Mouse (Mus musculus) forebrain, embryonic 11.5 days (tissue): Measurements from ENCODE around the gene Pramef6. TPM values are rescaled to one million over a fixed set of nuclear protein-coding genes. Genes with fewer than 3 reads are reported as not detected.
"Not testable (repeated sequence)": the region's sequence is repeated elsewhere in the genome, so short reads cannot be mapped to it uniquely, and the experiment has no call there.

Experiments used
- ATAC-seq: fragments of 200-750 bp; cut with Nextera tagmentation; replicated peaks from 2 replicates; pipeline ENCODE4 v1.8.0; 2017; ENCODE audit warnings: moderate TSS enrichment; ENCODE audit not compliant: low FRiP score
- DNase-seq: peaks from one replicate; pipeline ENCODE4 v3.0.0-alpha.2; 2017; ENCODE audit warnings: low spot score
- H3K27ac ChIP-seq: fragments of 300-500 bp; sonication (generic); 2 replicates; pipeline ENCODE4 v1.5.1; 2014; ENCODE audit warnings: low read depth, low read length
- H3K27me3 ChIP-seq: fragments of 300-500 bp; sonication (generic); 2 replicates; pipeline ENCODE4 v1.6.1; 2014; ENCODE audit warnings: mild to moderate bottlenecking, low read length, mixed read lengths; ENCODE audit not compliant: control insufficient read depth, insufficient read depth
- H3K36me3 ChIP-seq: fragments of 300-500 bp; sonication (generic); 2 replicates; pipeline ENCODE4 v1.6.1; 2014; ENCODE audit warnings: mild to moderate bottlenecking, low read length, moderate library complexity, mixed read lengths; ENCODE audit not compliant: control insufficient read depth, insufficient read depth
- H3K4me1 ChIP-seq: fragments of 300-500 bp; sonication (generic); replicated peaks from 2 replicates; pipeline ENCODE4 v1.6.1; 2014; ENCODE audit warnings: low read length, mixed read lengths; ENCODE audit not compliant: control insufficient read depth, insufficient read depth
- H3K4me2 ChIP-seq: fragments of 300-500 bp; sonication (generic); 2 replicates; pipeline ENCODE4 v1.6.1; 2014; ENCODE audit warnings: low read depth, mild to moderate bottlenecking, low read length, moderate library complexity, mixed read lengths; ENCODE audit not compliant: severe bottlenecking
- H3K4me3 ChIP-seq: fragments of 300-500 bp; sonication (generic); 2 replicates; pipeline ENCODE4 v1.5.1; 2014; ENCODE audit warnings: low read depth, low read length
- H3K9ac ChIP-seq: fragments of 300-500 bp; sonication (generic); 2 replicates; pipeline ENCODE4 v1.6.1; 2014; ENCODE audit warnings: low read length
- H3K9me3 ChIP-seq: fragments of 300-500 bp; sonication (generic); 2 replicates; pipeline ENCODE4 v1.6.1; 2016; ENCODE audit warnings: low read length, mixed read lengths; ENCODE audit not compliant: control insufficient read depth
- WGBS: fragments of 180-500 bp; shearing (Covaris S2); extraction: QIAGEN DNeasy Blood & Tissue Kit; methylation state at CpG from one replicate; pipeline ENCODE4 v1.1.7; 2014; 5-methylcytosine and 5-hydroxymethylcytosine counted together
- polyA plus RNA-seq: library from polyadenylated mRNA; unstranded; fragments of >200 nt; fragmentation: Nextera tagmentation; extraction: Ambion mirVana; gene quantifications from 2 replicates; pipeline ENCODE4 v1.2.1, GENCODE M21; 2014

Pramef6 gene
- polyA plus RNA-seq = not detected in 2 replicates

GRCm38 (mm10) chr4:143900280-143900679 is at the start of gene Pramef6:
Gene Pramef6, minus strand, starts transcription at chr4:143900380.
- not testable (repeated sequence) for DNase-seq, H3K9ac ChIP-seq, H3K9me3 ChIP-seq, ATAC-seq, H3K4me2 ChIP-seq, H3K27ac ChIP-seq, H3K36me3 ChIP-seq, H3K4me1 ChIP-seq, H3K4me3 ChIP-seq, H3K27me3 ChIP-seq
- WGBS = 88% methylated on average over 1 of the region's 1 CpGs

GRCm38 (mm10) chr4:143894406-143894805 is 5.8 kb downstream of the Pramef6 start:
- H3K9ac ChIP-seq, H3K4me3 ChIP-seq, H3K9me3 ChIP-seq, DNase-seq, H3K4me2 ChIP-seq, ATAC-seq, H3K36me3 ChIP-seq, H3K4me1 ChIP-seq, H3K27ac ChIP-seq, H3K27me3 ChIP-seq: not testable (repeated sequence)
- WGBS = 90% methylated on average over 3 of the region's 3 CpGs

- not testable (repeated sequence) for DNase-seq, H3K27ac ChIP-seq, H3K36me3 ChIP-seq, H3K4me2 ChIP-seq, H3K9ac ChIP-seq, H3K27me3 ChIP-seq, H3K9me3 ChIP-seq, H3K4me3 ChIP-seq, H3K4me1 ChIP-seq, ATAC-seq
- 77% methylated on average over 1 of the region's 1 CpGs for WGBS
Observed at GRCm38 (mm10) chr4:143882371-143882770, 17.8 kb downstream of the Pramef6 start.

GRCm38 (mm10) chr4:143846197-143846596 is 54.0 kb downstream of the Pramef6 start, which contains the start of gene Gm13103:
Gene Gm13103, plus strand, starts transcription at chr4:143846497.
- H3K9me3 ChIP-seq, H3K27ac ChIP-seq, DNase-seq, H3K4me3 ChIP-seq, H3K4me2 ChIP-seq, H3K4me1 ChIP-seq, H3K27me3 ChIP-seq, H3K9ac ChIP-seq, ATAC-seq, H3K36me3 ChIP-seq: not testable (repeated sequence)

Other genes with a start within 250 kb of the Pramef6 start
- not detected in 2 replicates for gene Gm13088, start 243.1 kb downstream of the Pramef6 start, polyA plus RNA-seq
- not detected in 2 replicates for gene Gm13089, start 197.7 kb downstream of the Pramef6 start, polyA plus RNA-seq
- gene Gm13078, start 180.9 kb downstream of the Pramef6 start, polyA plus RNA-seq = not detected in 2 replicates
- gene Gm13023, start 111.0 kb downstream of the Pramef6 start, polyA plus RNA-seq = not detected in 2 replicates
- gene Gm13084, start 84.3 kb downstream of the Pramef6 start, polyA plus RNA-seq = not detected in 2 replicates
- gene Gm13103, start 53.9 kb downstream of the Pramef6 start, polyA plus RNA-seq = not detected in 2 replicates
- gene Pramef25, start 50.6 kb upstream of the Pramef6 start, polyA plus RNA-seq = not detected in 2 replicates
- gene Gm13101, start 66.6 kb upstream of the Pramef6 start, polyA plus RNA-seq = not detected in 2 replicates
- not detected in 2 replicates for gene Pramef17, start 94.0 kb upstream of the Pramef6 start, polyA plus RNA-seq
- not detected in 2 replicates for gene Pramel4, start 158.7 kb upstream of the Pramef6 start, polyA plus RNA-seq
- not detected in 2 replicates for gene Gm13102, start 206.1 kb upstream of the Pramef6 start, polyA plus RNA-seq